Mouse (Mus musculus) cortical plate, adult 2 months (tissue): ENCODE measurements around the gene Iqsec1. TPM values are rescaled to one million over a fixed set of nuclear protein-coding genes. Genes with fewer than 3 reads are reported as not detected.

Source experiments
- H3K27ac ChIP-seq: fragments of 200-500 bp; 2 replicates; pipeline ENCODE4 v1.5.1; 2012; ENCODE audit warnings: low read length, control low read depth, inconsistent platforms; ENCODE audit not compliant: insufficient read depth
- H3K4me1 ChIP-seq: fragments of 200-500 bp; 2 replicates; pipeline ENCODE4 v1.6.1; 2011; ENCODE audit warnings: low read length; ENCODE audit not compliant: control insufficient read depth, insufficient read depth
- H3K4me3 ChIP-seq: fragments of 200-500 bp; 2 replicates; pipeline ENCODE4 v1.5.1; 2011; ENCODE audit warnings: mild to moderate bottlenecking, low read length, control low read depth; ENCODE audit not compliant: insufficient read depth
- CTCF ChIP-seq: fragments of 200-500 bp; IDR thresholded peaks from 2 replicates; pipeline ENCODE4 v1.5.1; 2011; ENCODE audit warnings: mild to moderate bottlenecking, control low read depth, low read length; ENCODE audit not compliant: insufficient read depth; ENCODE audit errors: extremely low read depth
- POLR2A ChIP-seq: fragments of 200-500 bp; IDR thresholded peaks from 2 replicates; pipeline ENCODE4 v1.6.1; 2011; ENCODE audit warnings: mild to moderate bottlenecking, low read length, control low read depth; ENCODE audit not compliant: insufficient read depth; ENCODE audit errors: extremely low read depth
- polyA plus RNA-seq: library from polyadenylated mRNA; depleted of rRNA; stranded (reverse); fragments of >200 nt; gene quantifications from 2 replicates; pipeline ENCODE4 v1.2.3, GENCODE M21; 2012

Iqsec1 gene
- polyA plus RNA-seq, 1 experiment = 186 TPM

DNA sequence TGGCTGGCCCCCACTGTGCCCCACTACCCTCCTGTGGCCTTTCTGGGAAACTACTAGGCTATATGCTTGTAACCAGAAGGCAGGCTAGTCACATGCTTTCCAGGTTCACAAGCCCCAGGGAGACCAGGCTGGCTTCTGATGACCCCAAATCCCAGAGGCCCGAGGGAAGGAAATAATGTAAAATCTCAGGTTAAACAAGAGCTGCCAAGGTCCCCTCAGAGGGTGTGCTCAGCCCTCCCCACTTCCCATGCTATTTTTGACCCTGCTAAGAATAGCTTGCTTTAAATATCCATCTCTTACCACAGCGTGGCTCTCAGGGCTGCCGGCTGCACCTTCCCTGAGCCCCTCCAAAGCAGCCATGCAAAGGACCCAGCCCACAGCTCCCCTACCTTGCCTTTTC, 299.7 kb downstream of the Iqsec1 start:
- Histone ChIP-seq H3K4me3 (no peak overlapping the region), H3K4me1 (peaks cover 15% of the 10 kb centered on the region), H3K27ac (no peak overlapping the region)
- no peak for TF ChIP-seq POLR2A
- TF ChIP-seq CTCF = no peak

DNA sequence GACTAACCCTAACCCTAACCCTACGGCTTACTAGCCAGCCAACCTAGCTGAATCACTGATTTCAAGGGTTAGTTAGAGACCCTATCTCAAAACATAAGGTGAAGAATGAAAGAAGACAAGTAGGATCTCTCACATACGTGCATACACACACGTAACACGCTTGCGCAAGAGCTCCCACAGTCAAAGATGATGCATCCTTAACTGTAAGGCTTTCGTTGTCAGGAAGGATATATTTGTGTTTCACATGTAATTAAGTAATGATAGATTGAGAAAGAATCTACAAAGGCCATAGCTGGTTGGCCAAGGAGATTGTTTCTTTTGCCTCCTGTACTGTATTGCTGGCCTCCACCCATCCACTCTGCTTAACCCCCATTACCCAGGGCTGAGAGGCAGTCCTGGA, 300.5 kb downstream of the Iqsec1 start:
- TF ChIP-seq CTCF = no peak
- no peak overlapping the region for H3K4me3 ChIP-seq
- peaks cover 15% of the 10 kb centered on the region for H3K4me1 ChIP-seq
- no peak overlapping the region for H3K27ac ChIP-seq

DNA sequence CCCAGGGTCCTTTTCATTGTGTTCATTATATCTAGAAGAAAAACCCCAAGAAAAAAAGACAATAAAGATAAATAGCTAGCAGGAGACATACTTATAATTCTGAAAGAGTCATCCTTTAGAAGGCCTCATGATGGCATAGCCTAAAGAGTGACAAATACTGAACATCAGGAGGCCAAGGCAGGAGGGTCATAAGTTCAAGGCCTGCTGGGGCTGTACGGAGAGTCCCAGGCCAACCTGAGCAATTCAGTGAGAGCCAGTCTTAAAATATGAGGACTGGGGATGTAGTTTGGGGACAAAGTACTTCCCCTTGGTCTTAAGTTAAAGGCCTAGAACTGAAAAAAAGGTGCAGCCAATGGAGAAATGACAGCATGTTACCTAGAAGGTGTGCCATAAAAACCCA, 301.7 kb downstream of the Iqsec1 start:
- peaks cover 15% of the 10 kb centered on the region for H3K4me1 ChIP-seq
- TF ChIP-seq POLR2A (no peak), CTCF (no peak)

DNA sequence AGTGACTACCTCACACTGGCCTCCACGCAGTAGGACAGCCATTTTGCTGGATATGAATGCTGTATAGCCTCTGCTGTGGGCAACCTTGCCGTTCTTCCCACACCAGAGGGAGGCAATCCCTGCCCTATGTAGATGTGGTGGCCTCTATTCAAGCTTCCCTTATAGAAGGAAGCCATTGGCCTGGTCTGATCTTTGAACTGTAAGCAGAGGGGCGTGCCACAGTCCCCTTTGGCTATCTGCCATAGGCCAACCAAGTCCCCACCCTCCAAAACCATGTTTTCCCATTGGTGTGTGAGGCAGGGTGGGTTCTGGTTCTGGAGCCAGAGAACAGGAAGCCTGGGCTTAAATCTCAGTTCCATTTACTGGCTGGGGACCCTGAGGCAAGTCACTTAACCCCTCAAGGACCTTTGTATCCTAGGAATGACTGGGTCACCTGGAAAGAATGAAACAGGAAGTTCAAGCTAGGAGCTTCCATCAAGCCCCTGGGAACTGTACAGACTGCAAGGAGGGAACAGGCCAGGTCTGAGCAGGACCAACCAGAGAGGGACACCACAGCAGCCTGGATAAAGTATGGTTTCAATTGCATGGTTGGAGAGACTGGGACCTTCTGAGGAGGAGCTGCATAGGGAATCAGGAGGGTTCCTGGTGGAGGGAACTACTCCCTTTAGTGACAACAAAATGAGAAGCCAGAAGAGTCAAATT, 304.5 kb downstream of the Iqsec1 start:
- H3K4me1 ChIP-seq = peaks cover 9% of the 10 kb centered on the region

More for the DNA sequence above, 301.7 kb downstream of the Iqsec1 start:
- H3K27ac ChIP-seq = no peak overlapping the region
- no peak overlapping the region for H3K4me3 ChIP-seq

GRCm38 (mm10) chr6:90680401-90680800, 308.1 kb downstream of the Iqsec1 start:
- Histone ChIP-seq H3K27ac (no peak overlapping the region), H3K4me1 (no peaks in the 10 kb centered on the region; the same call in 1 of the 2 replicates), H3K4me3 (no peak overlapping the region)
- TF ChIP-seq POLR2A (no peak), CTCF (no peak)

More for the DNA sequence above, 304.5 kb downstream of the Iqsec1 start:
- Histone ChIP-seq H3K4me3 (no peak overlapping the region), H3K27ac (no peak overlapping the region)
- TF ChIP-seq POLR2A (no peak), CTCF (no peak)

- Histone ChIP-seq H3K27ac (no peak overlapping the region), H3K4me1 (no peaks in the 10 kb centered on the region; the same call in 1 of the 2 replicates), H3K4me3 (no peak overlapping the region)
- TF ChIP-seq CTCF (no peak), POLR2A (no peak)
These were observed 309.7 kb downstream of the Iqsec1 start for GRCm38 (mm10) chr6:90678759-90679158.

DNA sequence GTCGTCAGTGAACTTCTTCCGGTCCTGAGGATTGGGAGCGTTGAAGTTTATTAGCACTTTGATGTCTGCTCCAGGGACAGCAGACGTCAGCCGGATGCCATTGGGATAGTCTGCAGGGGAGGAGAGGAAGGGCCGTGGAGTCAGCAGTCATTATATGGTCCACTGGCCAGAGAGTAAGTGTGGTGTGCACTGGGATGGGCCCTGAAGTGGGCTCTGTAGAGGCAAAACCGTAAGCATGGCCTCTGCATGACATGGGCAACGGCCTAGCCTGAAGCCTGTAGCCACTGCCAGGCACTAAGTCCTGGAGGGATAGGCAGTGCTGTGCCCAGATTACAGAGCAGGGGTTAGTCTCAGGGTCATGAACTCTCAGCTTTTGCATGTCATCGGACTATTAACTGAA, 319.8 kb downstream of the Iqsec1 start:
- Histone ChIP-seq H3K27ac (no peak overlapping the region), H3K4me3 (no peak overlapping the region), H3K4me1 (peaks cover under 1% of the 10 kb centered on the region; the same call in 1 of the 2 replicates)
- no peak for TF ChIP-seq POLR2A
- no peak for TF ChIP-seq CTCF

DNA sequence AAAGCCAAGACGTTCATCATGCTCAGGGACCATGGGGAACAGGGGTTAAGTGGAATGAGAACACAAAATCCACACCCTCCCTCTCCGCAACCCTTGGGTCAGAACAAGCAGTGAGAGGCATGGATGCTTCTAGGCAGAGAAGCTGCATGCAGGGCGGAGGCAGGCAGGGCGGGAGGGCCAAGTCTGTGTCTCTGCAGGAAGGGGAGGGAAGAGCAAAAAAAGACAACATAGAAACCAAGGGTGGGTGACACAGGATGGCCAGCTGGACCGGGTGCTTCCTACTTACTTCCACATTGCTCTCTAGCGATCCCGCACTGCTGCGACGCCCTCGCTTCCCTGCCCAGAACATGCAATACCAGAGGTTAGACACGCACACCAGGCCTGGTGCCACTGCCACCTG, 324.7 kb downstream of the Iqsec1 start:
- TF ChIP-seq POLR2A = no peak
- Histone ChIP-seq H3K4me1 (peaks cover 4% of the 10 kb centered on the region; the same call in 1 of the 2 replicates), H3K27ac (no peak overlapping the region), H3K4me3 (no peak overlapping the region)

GRCm38 (mm10) chr6:90662148-90662547, 326.3 kb downstream of the Iqsec1 start:
- TF ChIP-seq CTCF (no peak), POLR2A (no peak)
- Histone ChIP-seq H3K4me1 (peaks cover 4% of the 10 kb centered on the region; the same call in 1 of the 2 replicates), H3K27ac (no peak overlapping the region), H3K4me3 (no peak overlapping the region)

DNA sequence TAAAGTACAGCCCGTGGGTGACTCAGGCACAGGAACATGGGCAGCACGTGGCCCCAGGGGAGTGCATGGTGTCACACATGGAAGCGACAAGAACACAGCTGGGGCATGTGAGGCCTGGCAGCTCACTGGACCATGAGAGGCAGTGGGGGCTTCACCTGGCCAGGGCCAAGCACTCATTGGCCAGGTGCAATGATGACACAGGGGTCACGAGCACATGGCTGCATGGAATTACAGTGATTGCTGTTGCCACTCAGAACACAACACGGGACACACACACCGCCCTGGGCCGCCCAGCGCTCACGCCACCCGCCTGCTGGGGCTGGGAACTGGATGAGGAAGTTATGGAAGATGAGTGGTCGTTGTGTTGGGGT, 327.5 kb downstream of the Iqsec1 start:
- TF ChIP-seq POLR2A (no peak), CTCF (no peak)
- Histone ChIP-seq H3K27ac (no peak overlapping the region), H3K4me3 (no peak overlapping the region), H3K4me1 (peaks cover 4% of the 10 kb centered on the region; the same call in 1 of the 2 replicates)

DNA sequence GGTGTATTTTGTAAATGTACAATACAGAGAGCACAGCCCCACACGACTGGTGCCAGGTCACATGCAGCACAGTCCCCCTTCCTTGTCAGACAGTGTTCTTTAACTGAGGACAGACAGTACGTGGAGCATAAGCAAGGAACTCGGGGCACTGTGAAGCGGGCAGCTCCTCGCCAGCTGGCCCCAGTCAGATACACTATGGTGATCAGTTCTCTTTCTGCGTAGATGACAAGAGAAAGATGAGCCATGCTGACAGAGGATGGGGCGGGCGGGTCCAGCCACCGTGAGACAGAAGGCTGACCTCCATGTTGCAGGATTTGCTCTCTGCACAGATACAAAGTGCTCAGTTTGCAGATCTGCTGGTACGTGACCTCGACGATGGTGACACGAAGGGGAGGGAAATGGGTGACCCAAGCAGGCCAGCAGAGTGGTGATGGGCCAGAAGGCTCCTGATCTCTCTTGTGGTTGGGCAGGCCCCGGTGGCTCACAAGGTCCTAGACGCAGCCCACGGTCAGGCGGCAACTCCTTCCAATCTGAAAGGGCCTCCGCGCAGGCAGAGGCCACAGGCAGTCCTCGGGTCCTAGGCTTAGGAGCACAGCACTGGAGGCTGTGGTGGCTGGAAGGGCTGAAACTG, 328.0 kb downstream of the Iqsec1 start:
- Histone ChIP-seq H3K4me3 (no peak overlapping the region), H3K27ac (no peak overlapping the region), H3K4me1 (peaks cover 4% of the 10 kb centered on the region; the same call in 1 of the 2 replicates)
- no peak for TF ChIP-seq CTCF
